Mouse (Mus musculus) left cerebral cortex, postnatal 14 days (tissue): ENCODE measurements around the gene Tpgs1. TPM values are rescaled to one million over a fixed set of nuclear protein-coding genes. Genes with fewer than 3 reads are reported as not detected.
"Not testable (repeated sequence)": the region's sequence is repeated elsewhere in the genome, so short reads cannot be mapped to it uniquely, and the experiment has no call there.

Source experiments
- DNase-seq, 2 experiments: peaks; one replicate each; pipeline ENCODE4 v3.0.0; 2021 to 2022; ENCODE audit warnings: low spot score in 2 of 2, mixed read lengths in 1 of 2
- intact Hi-C: fragments of 180-260 bp; cut with DNase I; formaldehyde crosslinking; loops from one replicate; pipeline ENCODE4 v1.15.1; 2025
- total RNA-seq, 2 experiments: library from RNA; stranded (reverse); gene quantifications; 2 replicates each; pipeline ENCODE4 v1.2.3; 2021

Gene Tpgs1
- total RNA-seq, 2 experiments from 2014 or later: 71.9 to 77.9 TPM

DNA sequence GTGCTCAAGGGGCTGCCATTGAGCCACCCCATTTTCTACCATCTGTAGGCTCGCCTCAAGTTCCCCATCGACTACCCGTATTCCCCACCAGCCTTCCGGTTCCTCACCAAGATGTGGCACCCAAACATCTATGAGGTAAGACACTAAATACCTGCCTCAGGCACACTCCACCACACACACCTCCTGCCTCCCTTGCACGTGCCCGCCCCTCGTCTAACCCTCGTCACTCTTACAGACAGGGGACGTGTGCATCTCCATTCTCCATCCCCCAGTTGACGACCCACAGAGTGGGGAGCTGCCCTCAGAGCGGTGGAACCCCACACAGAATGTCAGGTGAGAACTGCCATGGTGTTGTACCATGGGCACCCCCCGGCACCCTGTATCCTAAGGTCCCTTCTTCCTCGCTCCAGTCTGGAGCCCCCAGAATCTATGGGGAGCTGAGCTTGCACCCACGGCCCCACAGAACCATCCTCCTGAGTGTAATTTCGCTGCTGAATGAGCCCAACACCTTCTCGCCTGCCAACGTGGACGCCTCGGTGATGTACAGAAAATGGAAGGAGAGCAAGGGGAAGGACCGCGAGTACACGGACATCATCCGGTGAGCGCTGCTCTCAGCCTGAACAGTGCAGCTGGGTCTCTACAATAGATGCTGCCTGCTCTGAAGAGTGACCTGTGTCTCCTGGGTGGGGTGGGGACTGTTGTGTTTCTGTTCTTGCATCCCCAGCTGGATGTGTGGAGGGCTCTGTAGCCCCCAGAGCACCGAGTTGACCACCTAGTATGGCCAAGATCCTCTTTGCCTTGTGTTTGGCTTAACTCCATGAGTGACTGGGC is 15.8 kb downstream of the Tpgs1 start:
- DNase-seq: no peak
- intact Hi-C loops: no loop called here

DNA sequence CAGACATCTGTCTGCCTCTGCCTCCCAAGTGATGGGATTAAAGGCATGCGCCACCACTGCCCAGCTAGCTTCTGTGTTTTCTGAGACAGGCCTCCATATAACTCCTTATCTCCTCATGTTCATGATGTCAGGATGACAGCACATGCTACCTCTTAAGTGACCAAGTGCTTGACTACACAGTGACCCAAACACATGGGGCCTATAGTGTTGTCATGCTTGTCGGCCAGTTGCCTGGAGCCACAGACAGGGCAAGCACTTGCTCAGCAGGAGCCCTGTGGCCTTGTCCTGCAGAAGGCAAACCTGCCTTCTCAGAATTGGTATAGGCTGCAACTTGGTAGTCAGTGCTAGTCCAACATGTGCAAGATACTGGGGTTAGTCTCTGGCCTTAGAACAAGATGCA is 17.1 kb downstream of the Tpgs1 start:
- intact Hi-C loops: no loop called here
- DNase-seq: no peak

DNA sequence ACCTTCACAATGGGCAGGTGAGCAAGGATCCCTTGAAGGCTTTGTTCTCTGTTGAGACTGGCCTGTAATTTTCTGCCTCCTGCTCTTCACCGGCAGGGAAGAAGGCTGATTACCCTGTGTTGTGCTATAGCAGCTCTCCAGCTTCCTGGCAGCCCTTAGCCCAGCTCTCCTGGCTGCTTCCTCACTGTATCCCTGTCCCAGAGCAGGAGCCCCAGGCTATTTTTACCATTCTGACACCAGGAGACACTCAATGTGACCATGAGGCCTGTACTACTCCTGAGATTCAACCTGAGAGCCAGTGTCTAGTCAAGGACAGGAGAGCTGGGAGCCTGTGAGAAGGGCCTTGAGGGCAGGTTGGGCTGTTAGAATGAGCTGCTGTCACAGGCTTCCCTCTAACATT is 17.5 kb downstream of the Tpgs1 start:
- no peak for DNase-seq
- intact Hi-C loops: no loop called here

DNA sequence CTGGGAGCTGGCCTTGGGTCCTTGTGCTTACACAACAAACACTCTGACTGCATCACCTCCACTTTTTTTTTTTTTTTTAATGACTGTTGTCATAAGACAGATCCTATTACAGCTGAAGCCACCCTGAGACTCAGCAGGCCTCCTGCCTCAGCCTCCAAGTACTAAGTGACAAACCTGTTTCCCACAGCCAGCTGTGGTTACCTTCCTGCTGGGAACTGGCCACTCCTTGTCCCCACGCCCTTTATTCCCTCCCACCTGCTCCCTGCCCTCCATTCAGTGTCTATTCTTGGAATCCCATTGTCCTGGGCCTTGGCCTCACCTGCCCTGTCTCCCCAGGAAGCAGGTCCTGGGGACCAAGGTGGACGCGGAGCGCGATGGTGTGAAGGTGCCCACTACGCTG is 18.3 kb downstream of the Tpgs1 start:
- intact Hi-C loops: no loop called here

DNA sequence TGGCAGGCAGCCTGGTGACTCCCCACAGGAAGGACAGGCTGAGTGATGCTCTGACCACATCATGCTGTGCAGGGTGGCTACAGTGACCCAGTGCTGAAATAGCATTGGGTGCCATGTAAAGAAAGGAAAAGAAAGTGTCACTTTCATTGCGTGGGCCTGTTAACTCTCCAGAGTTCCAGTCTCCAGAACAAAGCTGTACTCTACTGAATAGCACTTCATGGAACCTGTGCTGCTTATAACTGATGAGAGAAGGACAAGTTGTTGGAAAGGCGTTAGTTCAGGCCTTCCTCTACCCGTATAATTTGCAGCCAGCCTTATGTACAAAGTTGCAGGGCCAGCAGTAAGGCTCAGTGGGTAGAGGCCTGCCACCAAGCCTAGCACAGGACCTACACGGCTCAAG is 19.6 kb downstream of the Tpgs1 start, which contains the start of gene Gzmm:
TSS of gene Gzmm (plus strand) at position 301 of the 400 bp plus-strand sequence.
- no peak for DNase-seq
- intact Hi-C loops: no loop called here

More for the DNA sequence above, 18.3 kb downstream of the Tpgs1 start:
- no peak for DNase-seq

DNA sequence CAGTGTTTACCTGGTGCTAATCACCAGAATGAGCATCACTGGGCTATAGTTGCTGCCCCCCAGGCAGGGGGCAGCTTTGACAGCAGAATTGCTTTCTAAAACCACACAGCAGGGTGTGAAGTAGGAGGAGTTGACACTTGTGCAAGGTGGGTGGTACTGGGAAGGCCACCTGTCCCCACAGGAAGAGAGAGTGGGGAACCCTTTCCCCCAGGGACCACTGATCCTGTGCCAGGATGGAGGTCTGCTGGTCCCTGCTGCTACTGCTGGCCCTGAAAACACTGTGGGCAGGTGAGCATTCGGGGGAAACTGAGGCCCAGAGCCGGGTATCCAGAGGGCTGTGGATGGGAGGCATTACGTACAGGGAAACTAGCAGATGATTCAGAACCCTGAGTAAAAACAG is 20.0 kb downstream of the Tpgs1 start:
- intact Hi-C loops: no loop called here
- no peak for DNase-seq

DNA sequence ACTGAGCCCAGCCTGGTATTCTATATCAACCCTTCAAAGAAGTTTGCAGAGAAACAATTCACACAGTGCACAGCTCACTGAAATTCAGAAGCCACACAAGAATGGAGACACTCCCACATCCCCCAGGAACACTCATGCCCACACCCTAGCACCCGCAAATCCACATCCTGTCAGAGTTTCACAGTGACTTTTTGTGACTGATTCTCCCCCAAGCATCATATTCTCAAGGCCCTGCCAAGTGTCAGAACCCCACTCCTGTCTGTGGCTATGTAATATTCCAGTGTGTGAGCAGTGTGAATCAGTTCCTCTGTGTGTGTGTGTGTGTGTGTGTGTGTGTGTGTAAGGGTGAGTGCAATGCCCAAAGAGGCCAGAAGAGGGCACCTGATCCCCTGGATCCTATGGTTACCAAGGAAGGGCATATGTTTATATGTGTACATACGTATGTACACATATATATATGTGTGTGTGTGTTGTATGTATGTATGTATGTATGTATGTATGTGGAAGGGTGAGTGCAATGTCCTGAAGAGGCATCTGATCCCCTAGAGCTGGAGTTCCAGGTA is 22.9 kb downstream of the Tpgs1 start:
- no peak for DNase-seq
- intact Hi-C loops: no loop called here

DNA sequence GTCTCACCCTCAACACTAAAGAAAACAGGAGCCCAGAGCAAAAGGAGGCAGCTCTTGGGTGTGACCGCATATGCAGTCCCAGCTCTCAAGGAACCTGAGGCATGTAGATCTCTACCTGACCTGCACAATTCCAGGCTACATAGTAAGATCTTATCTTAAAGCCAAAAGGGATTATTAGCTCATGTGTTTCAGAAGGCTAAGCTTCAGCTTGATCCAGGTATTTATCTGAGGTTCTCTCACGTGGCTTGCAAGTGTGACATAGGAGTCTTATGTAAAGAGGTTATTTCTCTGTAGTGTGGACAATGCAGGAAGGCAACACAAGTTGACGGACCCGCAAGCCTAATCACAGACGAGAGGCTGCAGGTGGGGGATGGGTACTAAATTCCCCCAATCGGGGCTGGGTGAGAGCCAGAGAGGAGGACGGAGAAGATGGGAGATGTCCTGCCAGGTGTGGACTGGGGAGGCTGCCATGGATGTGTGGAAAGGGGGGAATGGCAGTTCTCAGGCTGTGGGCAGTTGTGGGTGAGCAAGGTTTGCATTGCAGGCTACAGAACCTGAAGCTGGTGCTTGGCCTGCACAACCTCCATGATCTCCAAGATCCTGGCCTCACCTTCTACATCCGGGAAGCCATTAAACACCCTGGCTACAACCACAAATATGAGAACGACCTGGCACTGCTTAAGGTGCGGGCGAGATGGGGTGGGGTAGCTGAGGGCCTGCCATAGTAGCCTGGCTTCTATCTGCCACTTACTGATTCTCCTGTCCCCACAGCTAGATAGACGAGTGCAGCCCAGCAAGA is 24.6 kb downstream of the Tpgs1 start:
- intact Hi-C loops: no loop called here
- DNase-seq: no peak

DNA sequence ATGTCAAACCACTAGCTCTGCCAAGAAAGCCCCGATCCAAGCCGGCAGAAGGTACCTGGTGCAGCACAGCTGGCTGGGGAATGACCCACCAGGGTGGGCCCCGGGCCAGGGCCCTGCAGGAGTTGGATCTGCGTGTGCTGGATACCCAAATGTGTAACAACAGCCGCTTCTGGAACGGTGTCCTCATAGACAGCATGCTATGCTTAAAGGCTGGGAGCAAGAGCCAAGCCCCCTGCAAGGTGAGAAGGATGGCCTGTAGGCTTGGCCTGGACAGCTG is 25.1 kb downstream of the Tpgs1 start:
- intact Hi-C loops: no loop called here
- DNase-seq: no peak

DNA sequence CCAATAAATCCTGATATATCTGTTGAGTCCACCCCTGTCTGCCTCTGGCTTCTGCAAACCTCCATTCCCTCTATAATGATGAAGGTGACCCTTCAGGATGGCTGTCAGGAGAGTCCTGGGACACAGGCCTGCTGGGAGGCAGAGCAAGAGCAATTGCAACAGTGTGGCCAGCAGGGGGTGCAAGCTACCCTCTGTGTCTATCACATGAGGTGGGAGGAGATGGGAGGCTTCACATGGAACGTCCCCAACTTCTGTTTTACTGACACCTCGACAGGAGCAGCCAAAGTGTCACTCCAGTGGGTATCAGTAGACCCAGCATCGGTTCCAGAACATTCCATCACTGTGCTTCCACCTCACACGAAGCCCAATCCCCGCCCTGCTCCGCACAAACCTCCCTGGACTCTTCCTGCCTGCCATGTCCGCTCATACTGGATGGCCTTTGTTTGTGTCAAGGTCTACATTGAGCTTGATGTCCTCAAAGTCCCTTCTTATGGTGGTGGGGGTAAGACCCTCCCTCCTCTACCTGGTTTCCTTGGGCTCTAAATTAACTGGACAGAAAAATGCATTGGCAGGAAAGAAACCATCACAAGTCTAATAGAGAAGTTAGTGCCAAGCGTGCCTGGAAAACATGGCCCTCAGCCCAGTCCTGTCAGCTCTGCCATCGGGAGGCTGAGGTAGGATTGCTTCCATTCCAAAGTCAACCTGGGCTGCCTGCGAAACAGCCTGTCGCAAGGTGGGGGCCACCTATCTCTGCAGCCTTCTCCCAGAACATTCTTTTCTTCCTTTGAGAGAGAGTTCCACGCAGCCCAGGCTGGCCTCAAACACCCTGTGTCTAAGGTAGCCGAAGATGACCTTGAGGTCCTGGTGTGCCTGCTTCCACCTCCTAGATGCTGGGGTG is 26.3 kb downstream of the Tpgs1 start:
- DNase-seq: peak; percentile 69
- intact Hi-C loops: no loop called here

DNA sequence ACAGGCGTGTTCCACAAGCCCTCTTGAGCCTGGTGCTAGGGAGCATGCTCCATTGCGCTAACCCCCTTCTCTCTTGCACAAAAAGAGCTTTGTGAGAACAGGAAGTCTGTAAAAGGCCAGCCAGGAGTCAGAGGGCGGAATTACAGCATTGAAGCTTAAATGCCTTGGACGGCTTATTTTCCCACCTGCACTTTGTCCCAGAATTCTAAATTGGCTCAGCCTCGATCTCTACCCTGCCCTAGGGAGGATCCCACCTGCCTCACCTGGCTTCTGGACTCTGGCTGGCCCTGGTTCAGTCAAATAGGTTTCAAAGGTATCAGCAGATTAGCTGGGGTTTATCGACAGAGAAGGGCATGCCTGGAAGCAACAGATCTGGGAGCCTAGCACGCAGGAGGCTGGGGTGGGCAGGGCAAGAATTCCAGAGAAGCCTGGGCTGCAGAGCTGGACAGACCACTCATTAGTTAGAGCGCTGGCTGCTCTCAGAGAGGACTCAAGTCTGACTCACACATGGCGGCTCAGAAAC is 27.0 kb downstream of the Tpgs1 start:
- no peak for DNase-seq
- intact Hi-C loops: no loop called here

DNA sequence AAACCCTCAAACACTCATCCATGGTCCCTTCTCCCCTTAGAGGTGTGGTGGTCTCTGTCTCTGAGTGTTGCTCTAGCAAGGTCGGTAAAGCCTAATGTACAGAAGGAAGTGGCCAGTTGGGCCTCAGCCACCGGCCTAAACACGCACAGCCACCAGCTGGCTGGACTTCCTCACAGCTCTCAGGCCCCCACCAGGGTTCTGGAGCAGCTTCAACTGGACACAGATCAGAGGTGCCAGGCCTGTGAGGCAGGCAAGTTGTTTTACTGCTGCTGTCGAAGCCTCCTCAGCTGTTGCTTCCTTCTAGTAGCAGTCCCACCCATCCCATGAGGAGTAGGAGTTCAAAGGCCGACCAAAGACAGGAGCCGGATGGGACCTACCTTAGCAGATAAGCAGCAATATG is 28.7 kb downstream of the Tpgs1 start:
- intact Hi-C loops: no loop called here
- no peak for DNase-seq

DNA sequence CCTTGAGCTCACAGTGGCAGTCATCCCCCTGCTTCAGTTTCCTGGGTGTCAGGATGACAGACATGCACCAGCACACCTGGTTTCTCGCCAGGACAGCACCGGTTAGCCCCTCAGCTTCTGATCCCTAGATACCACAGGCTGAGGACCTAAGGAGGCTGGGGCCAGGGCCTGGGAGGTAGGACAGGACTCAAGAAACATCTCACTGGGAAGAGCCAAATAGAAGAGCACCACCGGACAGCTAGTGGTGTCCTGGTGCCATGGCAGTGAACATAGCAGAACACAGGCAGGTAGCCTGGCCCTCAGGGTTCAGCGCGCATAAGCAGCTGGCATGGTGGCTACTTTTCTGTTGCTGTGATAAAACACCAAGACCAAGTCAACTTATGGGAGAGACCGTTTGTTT is 29.3 kb downstream of the Tpgs1 start:
- no peak for DNase-seq
- intact Hi-C loops: no loop called here

DNA sequence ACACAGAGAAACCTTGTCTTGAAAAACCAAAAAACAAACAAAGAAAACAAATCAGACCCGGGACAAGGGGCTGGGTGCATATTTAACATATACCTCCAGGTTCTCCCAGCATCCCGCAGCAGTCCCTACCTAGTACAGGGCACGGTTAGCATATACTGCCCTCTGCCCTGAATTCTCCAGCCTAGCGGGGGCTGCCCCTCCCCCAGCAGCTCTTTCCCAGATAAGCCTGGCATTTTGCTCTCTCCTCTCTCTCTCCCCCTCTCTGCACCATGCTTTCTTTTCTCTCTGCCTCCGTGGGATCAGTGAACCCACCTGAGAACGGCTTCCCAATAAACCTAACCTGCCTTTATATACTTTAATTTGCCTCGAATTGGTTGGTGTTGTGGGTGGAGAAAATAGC is 31.5 kb downstream of the Tpgs1 start:
- no peak for DNase-seq
- intact Hi-C loops: no loop called here

DNA sequence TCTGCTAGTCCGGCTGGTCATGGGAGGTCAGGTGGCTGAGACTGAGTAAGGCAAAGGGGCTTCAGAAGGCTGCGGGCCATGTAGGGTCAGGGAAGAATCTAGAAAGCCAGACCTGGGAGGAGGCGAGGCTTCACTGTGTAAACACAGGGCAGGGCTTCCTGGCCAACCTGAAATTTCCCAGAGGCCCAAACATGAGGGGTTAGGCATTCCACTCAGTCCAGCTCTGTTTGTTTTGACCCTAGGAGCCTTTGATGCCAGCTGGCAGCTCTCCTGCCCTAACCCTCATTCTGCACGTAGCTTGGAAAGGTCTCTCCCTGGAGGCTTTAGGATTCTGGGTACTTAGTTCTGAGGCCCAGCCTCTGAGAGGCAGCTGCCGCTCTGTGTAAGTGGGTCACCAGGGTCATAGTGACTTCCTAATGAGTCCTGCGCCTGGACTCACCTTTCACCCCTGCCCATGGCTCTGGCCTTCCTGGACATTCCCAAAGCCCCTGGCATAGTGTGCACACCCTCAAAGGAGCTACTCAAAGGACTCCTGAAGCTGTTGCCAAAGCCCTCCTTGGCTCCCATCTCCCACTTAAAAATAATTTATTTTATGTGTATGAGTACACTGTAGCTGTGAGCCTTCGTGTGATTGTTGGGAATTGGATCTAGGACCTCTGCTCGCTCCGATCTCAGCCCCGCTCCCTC is 32.4 kb downstream of the Tpgs1 start:
- no peak for DNase-seq
- intact Hi-C loops: no loop called here

DNA sequence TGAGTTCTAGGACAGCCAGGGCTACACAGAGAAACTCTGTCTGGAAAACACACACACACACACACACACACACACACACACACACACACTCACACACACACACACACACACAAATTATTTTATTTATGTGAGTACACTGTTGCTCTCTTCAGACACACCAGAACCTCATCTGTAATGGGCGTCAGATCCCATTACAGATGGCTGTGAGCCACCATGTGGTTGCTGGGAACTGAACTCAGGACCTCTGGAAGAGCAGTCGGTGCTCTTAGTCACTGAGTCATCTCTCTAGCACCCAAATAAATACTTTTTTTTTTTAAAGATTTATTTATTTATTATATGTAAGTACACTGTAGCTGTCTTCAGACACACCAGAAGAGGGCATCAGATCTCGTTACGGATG is 33.8 kb downstream of the Tpgs1 start:
- DNase-seq, intact Hi-C loops: not testable (repeated sequence)

DNA sequence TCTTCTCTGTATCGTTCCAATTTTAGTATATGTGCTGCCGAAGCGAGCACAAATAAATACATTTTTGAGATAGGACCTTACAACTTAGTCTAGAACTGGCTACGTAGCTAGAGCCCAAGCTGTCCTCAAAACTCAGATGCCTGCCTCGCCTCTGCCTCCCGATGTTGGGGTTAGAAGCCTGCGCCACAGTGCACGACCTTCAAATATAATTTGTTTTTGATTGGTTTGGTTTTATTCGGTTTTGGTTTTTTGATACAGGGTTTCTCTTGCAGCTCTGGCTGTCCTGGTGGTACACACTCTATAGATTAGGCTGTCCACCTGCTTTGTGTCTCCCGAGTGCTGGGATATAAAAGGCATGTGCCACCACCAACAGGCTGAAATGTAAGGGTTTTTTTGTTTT is 34.4 kb downstream of the Tpgs1 start:
- no peak for DNase-seq
- intact Hi-C loops: no loop called here

DNA sequence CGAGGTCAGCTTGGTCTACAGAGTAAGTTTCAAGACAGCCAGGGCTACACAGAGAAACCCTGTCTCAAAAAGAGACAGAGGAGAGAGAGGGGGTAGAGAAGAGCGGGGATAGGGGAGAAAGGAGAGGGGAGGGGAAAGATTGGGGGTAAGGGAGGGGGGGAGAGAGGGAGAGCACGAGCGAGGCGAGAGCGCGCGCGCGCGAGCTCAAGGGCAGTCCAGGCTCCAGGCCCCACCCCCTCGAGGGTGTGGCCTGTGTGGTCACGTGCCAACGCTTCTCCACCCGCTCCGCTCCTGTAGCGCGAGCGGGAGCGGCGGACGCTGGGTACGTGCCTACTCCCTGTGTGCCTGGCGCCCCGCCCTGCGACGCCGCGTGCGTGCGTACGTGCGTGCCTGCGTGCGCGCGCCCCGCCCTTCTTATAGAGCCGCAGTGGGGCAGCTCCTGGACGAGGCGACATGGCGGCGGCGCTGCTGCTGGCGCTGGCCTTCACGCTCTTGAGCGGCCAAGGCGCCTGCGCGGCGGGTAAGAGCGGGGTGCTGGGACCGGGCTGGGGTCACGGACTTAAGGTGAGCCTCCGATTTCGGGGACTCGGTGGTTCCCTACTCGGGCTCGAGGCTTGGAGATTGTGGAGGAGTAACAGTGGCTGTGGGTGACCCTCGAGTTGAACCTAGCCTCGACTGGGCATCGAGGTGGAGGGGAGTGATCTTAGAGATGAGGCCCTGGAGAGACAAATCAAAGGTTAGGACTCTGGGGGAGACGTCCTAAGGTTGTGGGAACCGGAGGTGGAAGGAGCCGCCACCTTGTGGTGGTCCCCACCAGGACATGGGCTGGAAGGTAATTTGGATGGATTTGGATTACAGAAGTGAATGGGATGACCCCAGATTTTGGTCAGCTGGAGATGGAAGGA is 35.1 kb downstream of the Tpgs1 start, which contains the start of gene Bsg:
TSS of gene Bsg (plus strand) at position 427 of the 905 bp plus-strand sequence.
- peak; percentile 99 for DNase-seq
- intact Hi-C loops: no loop called here
